Mouse (Mus musculus): Measurements from ENCODE around the gene Gas2l2. TPM values are rescaled to one million over a fixed set of nuclear protein-coding genes. Genes with fewer than 3 reads are reported as not detected.

Gene Gas2l2
- polyA plus RNA-seq, 1 experiment from 2014 or later = not detected

GRCm38 (mm10) chr11:83455608-83456007 is 26.4 kb upstream of the Gas2l2 start:
- Histone ChIP-seq H3K27me3 (replicated peaks) (0 out of 2 replicates have a peak, but pooled peaks cover 3% of the 10 kb centered on the region), H3K4me1 (peaks cover 4% of the 10 kb centered on the region; the same call in 1 of the 2 replicates), H3K9me3 (no peaks in the 10 kb centered on the region), H3K27ac (no peak overlapping the region), H3K4me3 (no peak overlapping the region), H3K36me3 (no peaks in the 10 kb centered on the region), H3K4me2 (replicated peaks) (no peak overlapping the region), H3K9ac (no peak overlapping the region)
- 71% methylated on average over 3 of the region's 3 CpGs for WGBS
- no peak for ATAC-seq (ENCODE audit: low FRiP score, low read depth)

- Histone ChIP-seq H3K4me1 (peaks cover 5% of the 10 kb centered on the region), H3K27me3 (replicated peaks) (no peaks in the 10 kb centered on the region), H3K9ac (no peak overlapping the region), H3K27ac (no peak overlapping the region), H3K4me3 (no peak overlapping the region), H3K9me3 (no peaks in the 10 kb centered on the region), H3K4me2 (replicated peaks) (no peak overlapping the region), H3K36me3 (no peaks in the 10 kb centered on the region)
- no peak for ATAC-seq (ENCODE audit: low FRiP score, low read depth)
- 15% methylated on average over 4 of the region's 4 CpGs for WGBS
Observed at GRCm38 (mm10) chr11:83454548-83454947, 25.3 kb upstream of the Gas2l2 start.

GRCm38 (mm10) chr11:83451281-83451680 is 22.0 kb upstream of the Gas2l2 start:
- Histone ChIP-seq H3K4me1 (peaks cover 17% of the 10 kb centered on the region), H3K27me3 (replicated peaks) (peaks cover 13% of the 10 kb centered on the region; the same call in 1 of the 2 replicates), H3K9ac (no peak overlapping the region), H3K4me3 (no peak overlapping the region), H3K27ac (no peak overlapping the region), H3K4me2 (replicated peaks) (no peak overlapping the region), H3K36me3 (no peaks in the 10 kb centered on the region), H3K9me3 (no peaks in the 10 kb centered on the region)
- 86% methylated on average over 10 of the region's 10 CpGs for WGBS
- ATAC-seq (ENCODE audit: low FRiP score, low read depth) = no peak

GRCm38 (mm10) chr11:83450550-83450949 is 21.3 kb upstream of the Gas2l2 start:
- ATAC-seq (ENCODE audit: low FRiP score, low read depth) = no peak

GRCm38 (mm10) chr11:83449298-83449697 is 20.0 kb upstream of the Gas2l2 start:
- no peak overlapping the region for H3K4me2 ChIP-seq (replicated peaks)
- H3K9ac ChIP-seq = no peak overlapping the region
- no peak overlapping the region for H3K27ac ChIP-seq
- H3K9me3 ChIP-seq = no peaks in the 10 kb centered on the region
- H3K36me3 ChIP-seq = no peaks in the 10 kb centered on the region
- peaks cover 17% of the 10 kb centered on the region for H3K4me1 ChIP-seq
- peaks cover 29% of the 10 kb centered on the region for H3K27me3 ChIP-seq (replicated peaks)
- ATAC-seq (ENCODE audit: low FRiP score, low read depth) = no peak
- no peak overlapping the region for H3K4me3 ChIP-seq
- WGBS = 45% methylated on average over 4 of the region's 4 CpGs

More at GRCm38 (mm10) chr11:83450550-83450949, 21.3 kb upstream of the Gas2l2 start:
- Histone ChIP-seq H3K4me3 (no peak overlapping the region), H3K9ac (no peak overlapping the region), H3K4me1 (peaks cover 17% of the 10 kb centered on the region), H3K9me3 (no peaks in the 10 kb centered on the region), H3K27ac (no peak overlapping the region), H3K4me2 (replicated peaks) (no peak overlapping the region), H3K36me3 (no peaks in the 10 kb centered on the region), H3K27me3 (replicated peaks) (peaks cover 17% of the 10 kb centered on the region)
- WGBS = 52% methylated on average over 1 of the region's 1 CpGs

GRCm38 (mm10) chr11:83448927-83449236 is 19.6 kb upstream of the Gas2l2 start:
- no peaks in the 10 kb centered on the region for H3K36me3 ChIP-seq
- H3K27me3 ChIP-seq (replicated peaks) = peaks cover 34% of the 10 kb centered on the region
- no peak overlapping the region for H3K4me3 ChIP-seq
- no peak overlapping the region for H3K4me2 ChIP-seq (replicated peaks)
- H3K4me1 ChIP-seq = peaks cover 17% of the 10 kb centered on the region
- H3K9ac ChIP-seq = no peak overlapping the region
- no peak for ATAC-seq (ENCODE audit: low FRiP score, low read depth)
- no peak overlapping the region for H3K27ac ChIP-seq
- no peaks in the 10 kb centered on the region for H3K9me3 ChIP-seq

GRCm38 (mm10) chr11:83448021-83448926 is 19.0 kb upstream of the Gas2l2 start:
- Histone ChIP-seq H3K9ac (no peak overlapping the region), H3K27ac (no peak overlapping the region), H3K4me1 (peaks cover 17% of the 10 kb centered on the region), H3K4me3 (no peak overlapping the region), H3K9me3 (no peaks in the 10 kb centered on the region), H3K27me3 (replicated peaks) (peaks cover 40% of the 10 kb centered on the region), H3K36me3 (no peaks in the 10 kb centered on the region), H3K4me2 (replicated peaks) (no peak overlapping the region)
- WGBS = 46% methylated on average over 16 of the region's 16 CpGs
- ATAC-seq (ENCODE audit: low FRiP score, low read depth) = no peak

- Histone ChIP-seq H3K4me3 (no peak overlapping the region), H3K9me3 (no peaks in the 10 kb centered on the region), H3K4me1 (peaks cover 17% of the 10 kb centered on the region), H3K27ac (no peak overlapping the region), H3K4me2 (replicated peaks) (no peak overlapping the region), H3K27me3 (replicated peaks) (peaks cover 46% of the 10 kb centered on the region), H3K9ac (no peak overlapping the region), H3K36me3 (no peaks in the 10 kb centered on the region)
- no peak for ATAC-seq (ENCODE audit: low FRiP score, low read depth)
- WGBS = 72% methylated on average over 10 of the region's 10 CpGs
Observed at GRCm38 (mm10) chr11:83447612-83448011, 18.4 kb upstream of the Gas2l2 start.

- Histone ChIP-seq H3K4me3 (peak overlapping the region; percentile 10; the same call in 1 of the 2 replicates), H3K4me2 (replicated peaks) (peak overlapping the region; percentile 44; the same call in 1 of the 2 replicates), H3K27ac (no peak overlapping the region), H3K4me1 (peaks cover 17% of the 10 kb centered on the region), H3K27me3 (replicated peaks) (peaks cover 64% of the 10 kb centered on the region), H3K9ac (no peak overlapping the region), H3K36me3 (no peaks in the 10 kb centered on the region), H3K9me3 (no peaks in the 10 kb centered on the region)
- 27% methylated on average over 19 of the region's 19 CpGs for WGBS
- no peak for ATAC-seq (ENCODE audit: low FRiP score, low read depth)
Observed at GRCm38 (mm10) chr11:83445001-83445400, 15.7 kb upstream of the Gas2l2 start.

- WGBS = 7% methylated on average over 7 of the region's 7 CpGs
- no peak overlapping the region for H3K9ac ChIP-seq
- no peak overlapping the region for H3K27ac ChIP-seq
- H3K4me2 ChIP-seq (replicated peaks) = no peak overlapping the region
- peaks cover 9% of the 10 kb centered on the region for H3K4me1 ChIP-seq
- no peak overlapping the region for H3K4me3 ChIP-seq
- ATAC-seq (ENCODE audit: low FRiP score, low read depth) = no peak
- H3K9me3 ChIP-seq = no peaks in the 10 kb centered on the region
- peaks cover 64% of the 10 kb centered on the region for H3K27me3 ChIP-seq (replicated peaks)
- no peaks in the 10 kb centered on the region for H3K36me3 ChIP-seq
Observed at GRCm38 (mm10) chr11:83443824-83444223, 14.6 kb upstream of the Gas2l2 start.

GRCm38 (mm10) chr11:83442596-83443267 is 13.5 kb upstream of the Gas2l2 start:
- Histone ChIP-seq H3K4me1 (peaks cover 2% of the 10 kb centered on the region; the same call in 1 of the 2 replicates), H3K27ac (no peak overlapping the region), H3K27me3 (replicated peaks) (peaks cover 64% of the 10 kb centered on the region), H3K4me3 (no peak overlapping the region), H3K9me3 (no peaks in the 10 kb centered on the region), H3K9ac (0 out of 2 replicates have a peak overlapping the region, but pooled peaks have one; percentile 3), H3K4me2 (replicated peaks) (peak overlapping the region; percentile 50), H3K36me3 (no peaks in the 10 kb centered on the region)
- ATAC-seq (ENCODE audit: low FRiP score, low read depth) = no peak
- WGBS = 11% methylated on average over 29 of the region's 29 CpGs

GRCm38 (mm10) chr11:83441235-83441634 is 12.0 kb upstream of the Gas2l2 start:
- 45% methylated on average over 7 of the region's 7 CpGs for WGBS
- H3K36me3 ChIP-seq = no peaks in the 10 kb centered on the region
- peak overlapping the region; percentile 92; the same call in 1 of the 2 replicates for H3K4me2 ChIP-seq (replicated peaks)
- H3K27me3 ChIP-seq (replicated peaks) = peaks cover 51% of the 10 kb centered on the region
- no peaks in the 10 kb centered on the region for H3K9me3 ChIP-seq
- no peak overlapping the region for H3K27ac ChIP-seq
- H3K9ac ChIP-seq = no peak overlapping the region
- H3K4me3 ChIP-seq = no peak overlapping the region
- no peaks in the 10 kb centered on the region; the same call in 1 of the 2 replicates for H3K4me1 ChIP-seq
- ATAC-seq (ENCODE audit: low FRiP score, low read depth) = no peak

Data from neural tube, embryonic 12.5 days (tissue).